Mouse (Mus musculus) left cerebral cortex, postnatal 36 days (tissue): ENCODE measurements around the gene Il9r. TPM values are rescaled to one million over a fixed set of nuclear protein-coding genes. Genes with fewer than 3 reads are reported as not detected.

Experiments
- DNase-seq, 2 experiments: peaks; one replicate each; pipeline ENCODE4 v3.0.0; 2021 to 2022; ENCODE audit warnings: low spot score in 2 of 2, mixed read lengths in 1 of 2
- intact Hi-C: fragments of 180-260 bp; cut with DNase I; formaldehyde crosslinking; loops from one replicate; pipeline ENCODE4 v1.15.1; 2025
- total RNA-seq, 2 experiments: library from RNA; stranded (reverse); gene quantifications; 2 replicates each; pipeline ENCODE4 v1.2.3; 2021

The Il9r gene
- total RNA-seq, 2 experiments from 2014 or later, result not detected

GRCm38 (mm10) chr11:32228292-32228845, 28.3 kb upstream of the Il9r start:
- no peak for DNase-seq
- intact Hi-C loops, result no loop called here

GRCm38 (mm10) chr11:32227555-32227954, 27.5 kb upstream of the Il9r start:
- intact Hi-C loops, result no loop called here
- DNase-seq, result no peak

- no peak for DNase-seq
- intact Hi-C loops, result no loop called here
These were observed 27.0 kb upstream of the Il9r start for GRCm38 (mm10) chr11:32227041-32227440.

- intact Hi-C loops, result no loop called here
- peak; percentile 90 for DNase-seq
These were observed 26.2 kb upstream of the Il9r start, which contains the start of gene Mpg for GRCm38 (mm10) chr11:32226124-32226871. Gene Mpg, plus strand, starts transcription at chr11:32226505.

- intact Hi-C loops, result no loop called here
- no peak for DNase-seq
These were observed 25.4 kb upstream of the Il9r start for GRCm38 (mm10) chr11:32225222-32226104.

GRCm38 (mm10) chr11:32224468-32225139, 24.5 kb upstream of the Il9r start:
- no peak for DNase-seq
- intact Hi-C loops, result no loop called here

GRCm38 (mm10) chr11:32223297-32223967, 23.4 kb upstream of the Il9r start:
- intact Hi-C loops, result no loop called here
- DNase-seq, result no peak

- intact Hi-C loops, result no loop called here
These were observed 22.6 kb upstream of the Il9r start for GRCm38 (mm10) chr11:32222570-32223194.

GRCm38 (mm10) chr11:32221951-32222409, 21.9 kb upstream of the Il9r start, which contains the start of gene Rhbdf1:
Gene Rhbdf1, minus strand, starts transcription at chr11:32222300.
- intact Hi-C loops, result no loop called here
- peak in 1 of 2 experiments; percentile 59 for DNase-seq

More at GRCm38 (mm10) chr11:32222570-32223194, 22.6 kb upstream of the Il9r start:
- DNase-seq, result no peak

- DNase-seq, result no peak
- intact Hi-C loops, result no loop called here
These were observed 21.3 kb upstream of the Il9r start for GRCm38 (mm10) chr11:32221225-32221950.

GRCm38 (mm10) chr11:32220607-32221224, 20.6 kb upstream of the Il9r start:
- DNase-seq, result no peak
- intact Hi-C loops, result no loop called here

GRCm38 (mm10) chr11:32219287-32219686, 19.2 kb upstream of the Il9r start:
- intact Hi-C loops, result loop anchor here (10.0 kb wide), 1 partner anchor 106 kb away; no protein-coding TSS in a partner anchor
- DNase-seq, result no peak

GRCm38 (mm10) chr11:32218501-32219050, 18.5 kb upstream of the Il9r start:
- no peak for DNase-seq
- intact Hi-C loops, result loop anchor here (10.0 kb wide), 1 partner anchor 106 kb away; no protein-coding TSS in a partner anchor

- intact Hi-C loops, result loop anchor here (1.0 to 10.0 kb wide), 2 partner anchors 21 to 108 kb away; no protein-coding TSS in a partner anchor
- peak in 1 of 2 experiments; percentile 59 for DNase-seq
These were observed 16.8 kb upstream of the Il9r start for GRCm38 (mm10) chr11:32216851-32217250.

GRCm38 (mm10) chr11:32215372-32216162, 15.5 kb upstream of the Il9r start:
- intact Hi-C loops, result loop anchor here (10.0 kb wide), 1 partner anchor 109 kb away; no protein-coding TSS in a partner anchor

GRCm38 (mm10) chr11:32210623-32211022, 10.5 kb upstream of the Il9r start:
- DNase-seq, result no peak
- intact Hi-C loops, result loop anchor here (10.0 kb wide), 1 partner anchor 114 kb away; no protein-coding TSS in a partner anchor

More at GRCm38 (mm10) chr11:32215372-32216162, 15.5 kb upstream of the Il9r start:
- DNase-seq, result no peak
